Mouse (Mus musculus) testis, postnatal 10 days (tissue): ENCODE results near the gene Grhl3.

ENCODE experiments used
- DNase-seq: peaks from one replicate; pipeline ENCODE4 v3.0.0; 2021; ENCODE audit warnings: low spot score

Grhl3 gene

GRCm38 (mm10) chr4:135572276-135572675 lies 1.2 kb downstream of the Grhl3 start:
- no peak for DNase-seq

DNA sequence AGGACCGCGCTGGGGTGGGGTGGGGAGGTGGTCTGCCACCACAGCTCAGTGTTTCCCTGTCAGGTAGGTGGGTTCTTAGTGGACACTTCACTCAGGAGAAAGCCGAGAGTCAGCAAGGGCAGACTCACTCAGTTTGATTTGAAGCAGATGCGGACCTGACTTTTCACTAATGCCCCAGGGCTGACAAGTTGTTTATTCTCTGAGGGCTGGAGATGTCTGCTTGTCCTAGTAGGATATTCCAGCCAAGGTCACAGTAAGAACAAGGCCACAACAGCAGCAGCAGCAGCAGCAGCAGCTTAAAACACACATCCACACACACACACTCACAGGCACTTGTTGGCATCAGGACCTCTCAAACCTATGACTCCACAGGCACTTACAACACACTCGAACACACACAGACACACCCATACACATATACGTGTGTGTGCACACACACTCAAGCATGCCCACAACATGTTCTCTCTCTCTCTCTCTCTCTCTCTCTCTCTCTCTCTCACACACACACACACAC lies 2.3 kb downstream of the Grhl3 start:
- no peak for DNase-seq

GRCm38 (mm10) chr4:135570152-135571036 lies 3.0 kb downstream of the Grhl3 start:
- peak; percentile 72 for DNase-seq

DNA sequence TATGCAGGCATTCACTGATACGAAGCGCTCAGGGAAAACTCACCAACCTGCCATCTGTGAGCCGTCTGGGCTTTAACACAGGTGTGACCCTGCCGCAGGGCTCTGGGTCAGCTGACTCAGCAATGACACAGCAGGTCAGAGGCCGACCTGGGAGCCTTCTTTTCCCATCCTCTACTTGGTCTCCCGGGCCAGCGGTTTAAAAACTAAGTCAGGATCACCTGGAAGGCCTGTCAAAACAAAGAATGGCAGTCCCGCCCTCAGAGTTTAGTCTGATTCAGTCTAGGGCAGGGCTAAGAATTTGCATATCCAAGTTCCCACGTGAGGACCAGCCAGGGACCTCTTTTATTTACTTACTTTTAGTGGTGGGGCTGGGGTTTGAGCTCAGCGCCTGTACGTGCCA lies 4.2 kb downstream of the Grhl3 start:
- no peak for DNase-seq

DNA sequence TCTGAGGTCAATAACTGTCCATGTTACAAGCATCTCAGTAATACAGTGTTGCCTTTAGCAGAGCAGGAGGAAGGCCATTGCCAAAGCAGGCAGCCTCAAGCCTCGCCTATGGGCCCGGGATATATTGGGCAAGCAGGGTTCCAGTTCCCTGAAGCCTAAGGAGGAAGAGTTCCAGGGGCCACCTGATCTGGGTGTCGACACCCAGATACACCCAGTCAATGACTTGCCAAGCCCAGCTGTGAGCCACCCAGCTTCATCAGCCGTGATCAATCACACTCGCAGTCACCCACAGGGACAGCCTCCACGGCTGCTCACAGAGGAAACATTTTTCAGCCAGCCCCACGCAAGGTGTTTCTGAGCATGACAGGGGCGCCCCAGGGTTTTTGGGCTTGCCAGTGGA lies 5.9 kb downstream of the Grhl3 start:
- no peak for DNase-seq

DNA sequence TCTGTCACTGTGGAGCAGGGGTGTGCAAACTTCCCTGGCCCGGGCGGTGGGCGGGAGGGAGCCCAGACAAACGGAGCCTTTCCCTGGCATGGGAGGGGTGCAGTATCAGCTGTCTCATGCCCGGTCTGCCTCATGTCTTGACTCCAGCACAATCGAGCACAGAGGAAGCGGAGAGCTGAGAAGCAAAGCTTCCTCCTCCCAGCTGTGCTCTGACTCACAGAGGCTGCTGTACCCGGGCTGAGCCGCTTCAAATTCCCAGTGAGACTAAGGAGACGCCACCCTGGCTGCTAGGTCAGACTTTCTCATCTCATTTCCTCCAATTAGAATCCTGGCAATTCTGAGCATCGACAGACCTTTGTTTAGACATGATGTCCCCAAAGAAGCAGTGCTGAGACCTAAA lies 6.4 kb downstream of the Grhl3 start:
- DNase-seq, result no peak

GRCm38 (mm10) chr4:135565400-135565799 lies 8.0 kb downstream of the Grhl3 start:
- DNase-seq, result peak; percentile 73

- DNase-seq, result no peak
These were observed 9.6 kb downstream of the Grhl3 start for GRCm38 (mm10) chr4:135563794-135564193.

DNA sequence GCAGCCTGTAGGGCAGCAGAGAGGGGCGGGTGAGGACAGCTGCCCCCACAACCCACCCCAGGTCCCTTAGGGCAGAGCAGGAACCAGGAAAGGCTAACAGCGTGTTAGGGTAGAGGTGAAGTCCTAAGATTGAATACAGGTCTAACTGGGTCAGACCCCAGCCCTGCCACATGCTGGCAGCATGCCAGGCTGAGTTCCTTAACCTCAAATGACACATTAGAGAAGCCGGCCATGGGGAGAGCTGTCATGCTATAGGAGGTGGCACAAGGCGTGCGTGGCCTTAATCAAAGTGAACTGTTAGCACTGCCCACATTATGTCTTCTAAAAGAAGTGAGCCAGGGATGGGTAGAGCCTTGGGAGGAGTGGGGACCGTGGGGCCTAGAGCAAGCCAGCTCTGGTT lies 24.1 kb downstream of the Grhl3 start:
- no peak for DNase-seq

DNA sequence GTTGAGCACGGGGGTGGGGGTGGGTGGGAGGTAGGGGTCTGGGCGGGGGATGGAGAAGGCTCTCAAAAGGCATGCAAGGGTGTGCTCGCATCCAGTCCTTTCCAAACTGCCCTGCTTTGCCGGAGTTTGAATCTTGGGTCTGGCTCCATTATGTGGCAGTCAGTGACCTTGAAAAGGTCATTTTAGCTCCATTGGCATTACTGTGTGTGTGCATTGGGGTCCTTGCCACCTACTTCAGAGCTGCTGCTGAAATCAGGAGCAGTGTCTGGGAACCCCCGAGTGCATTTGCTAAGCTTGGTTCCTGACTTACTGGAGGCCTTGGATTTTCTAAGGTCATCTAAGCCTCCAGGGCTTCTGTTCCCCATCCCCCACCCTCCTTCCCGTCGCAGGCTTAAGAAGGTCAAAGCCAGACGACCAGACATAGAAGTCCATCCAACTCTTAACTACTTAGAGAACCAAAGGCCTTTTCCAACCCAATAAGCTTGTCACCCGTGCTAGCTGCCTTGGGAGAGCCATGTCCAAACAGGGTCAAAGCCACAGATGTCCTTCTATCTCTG lies 24.8 kb downstream of the Grhl3 start:
- DNase-seq, result no peak

DNA sequence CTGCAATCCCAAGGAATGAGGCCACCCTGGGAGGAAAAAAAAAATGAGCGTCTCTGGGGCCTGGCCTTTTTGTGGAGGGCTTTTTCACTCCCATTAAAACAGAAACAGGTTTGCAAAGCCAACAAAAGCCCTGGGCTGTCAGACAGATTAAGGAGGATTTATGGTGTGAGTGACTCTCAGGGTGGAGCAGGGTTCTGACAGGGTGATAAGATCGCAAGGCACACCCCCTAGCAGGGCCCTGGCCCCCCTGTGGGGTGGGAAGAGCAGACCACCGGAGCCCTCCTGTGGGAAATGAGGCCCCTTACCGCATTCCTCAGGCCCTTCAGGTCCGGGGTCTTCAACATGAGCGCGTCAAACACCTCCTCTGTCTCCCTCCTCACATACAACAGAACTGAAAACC lies 25.3 kb downstream of the Grhl3 start:
- no peak for DNase-seq

- no peak for DNase-seq
These were observed 25.9 kb downstream of the Grhl3 start for GRCm38 (mm10) chr4:135547551-135547950.

DNA sequence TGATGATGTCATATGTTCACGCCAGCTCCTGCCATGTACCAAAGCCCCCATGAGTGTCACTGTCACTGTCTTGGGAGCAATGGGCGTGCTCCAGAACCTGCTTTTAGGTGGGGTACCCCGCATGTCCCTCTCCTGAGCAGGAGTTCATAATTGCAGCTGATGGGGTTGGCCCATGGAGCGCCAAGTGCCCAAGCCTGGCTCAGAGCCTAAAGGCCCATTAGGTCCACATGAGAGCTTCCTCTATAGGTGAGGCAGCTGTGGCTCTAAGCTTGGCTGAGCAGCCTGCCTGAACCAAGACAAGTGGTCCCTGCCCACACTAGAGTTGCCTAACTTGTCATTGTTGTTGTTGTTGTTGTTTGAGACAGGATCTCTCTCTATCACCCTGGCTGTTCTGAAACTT lies 26.6 kb downstream of the Grhl3 start:
- no peak for DNase-seq

DNA sequence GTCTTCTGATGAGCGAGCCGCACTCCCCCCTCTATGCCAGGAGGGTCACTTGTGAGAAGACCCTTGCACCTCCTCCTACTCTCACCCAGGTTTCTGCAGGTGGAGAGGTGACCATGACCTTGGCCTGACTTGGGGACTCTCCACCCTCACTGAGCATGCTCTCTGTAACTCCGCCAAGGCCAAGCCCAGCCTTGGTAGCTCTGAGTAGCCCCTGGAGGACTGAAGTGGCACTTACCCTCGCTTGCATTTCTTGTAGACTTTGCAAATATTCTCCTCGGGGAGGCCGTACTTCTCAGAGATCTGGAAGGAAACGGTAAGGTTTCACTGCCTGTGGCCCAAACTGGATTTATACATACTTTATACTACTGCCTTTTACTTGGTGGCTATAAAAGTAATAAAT lies 27.4 kb downstream of the Grhl3 start:
- no peak for DNase-seq

- peak; percentile 58 for DNase-seq
These were observed 28.3 kb downstream of the Grhl3 start for GRCm38 (mm10) chr4:135545080-135545511.

- DNase-seq, result peak; percentile 57
These were observed 29.1 kb downstream of the Grhl3 start for GRCm38 (mm10) chr4:135544284-135544683.

DNA sequence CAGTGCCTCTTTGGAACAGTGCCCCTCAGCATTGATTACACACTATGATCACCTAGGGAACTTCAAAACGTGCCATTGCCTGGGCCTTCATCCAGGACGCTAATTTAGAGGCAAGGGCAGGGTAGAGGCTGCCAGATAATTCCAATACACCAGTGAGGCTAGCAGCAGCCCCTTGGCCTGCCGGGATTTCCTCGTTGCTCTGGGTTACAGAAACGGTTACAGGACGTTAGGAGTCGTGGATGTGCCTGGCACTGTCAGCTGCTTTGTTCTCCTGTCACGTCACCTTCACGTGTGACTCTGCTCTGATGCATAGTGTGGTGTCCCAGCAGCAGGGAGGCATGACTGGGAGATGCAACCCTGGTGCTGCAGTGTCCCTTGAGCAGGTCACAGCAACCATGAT lies 33.4 kb downstream of the Grhl3 start:
- DNase-seq, result no peak

DNA sequence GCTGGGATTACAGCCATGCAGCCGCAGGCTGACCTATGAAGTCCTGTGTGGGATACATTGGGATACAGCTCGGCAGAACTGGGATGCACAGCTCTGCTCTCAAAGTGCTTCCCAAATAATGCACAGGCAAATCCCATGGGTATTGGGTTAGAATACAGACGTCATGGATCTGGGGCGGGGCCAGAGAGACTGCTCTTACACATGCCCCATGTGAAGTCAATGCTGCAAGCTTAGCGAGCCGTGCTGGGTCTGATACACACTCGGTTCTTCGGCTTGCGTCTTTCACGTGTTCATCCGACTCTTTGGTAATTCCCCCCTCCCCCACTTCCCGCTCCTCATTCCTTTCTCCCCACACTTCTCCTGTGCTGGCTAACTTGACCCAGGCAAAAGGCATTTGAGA lies 34.4 kb downstream of the Grhl3 start:
- no peak for DNase-seq

GRCm38 (mm10) chr4:135535021-135535420 lies 38.4 kb downstream of the Grhl3 start:
- no peak for DNase-seq

GRCm38 (mm10) chr4:135533001-135533400 lies 40.4 kb downstream of the Grhl3 start:
- no peak for DNase-seq

GRCm38 (mm10) chr4:135531771-135532613 lies 41.4 kb downstream of the Grhl3 start:
- DNase-seq, result no peak

GRCm38 (mm10) chr4:135531236-135531635 lies 42.2 kb downstream of the Grhl3 start:
- DNase-seq, result no peak

GRCm38 (mm10) chr4:135530270-135530669 lies 43.2 kb downstream of the Grhl3 start:
- no peak for DNase-seq
